Mouse (Mus musculus) cerebellum, adult 11 months (tissue): ENCODE measurements at regions not wholly inside any gene's neighbourhood (a gene's known extent, or its start where the extent isn't known, plus 50 kb on each side); places are given as distances from the start of the nearest gene placed in this dataset.

Source experiments
- DNase-seq: peaks from one replicate; pipeline ENCODE4 v3.0.0; 2022

- DNase-seq, result no peak
Observed at GRCm38 (mm10) chr3:144069979-144070540, 135.0 kb downstream of the Lmo4 start.

- no peak for DNase-seq
Observed at GRCm38 (mm10) chr3:144067016-144067415, 138.0 kb downstream of the Lmo4 start.

- no peak for DNase-seq
Observed at GRCm38 (mm10) chr3:144058106-144058505, 146.9 kb downstream of the Lmo4 start.

- DNase-seq, result no peak
Observed at GRCm38 (mm10) chr3:144050341-144050740, 154.7 kb downstream of the Lmo4 start.

- no peak for DNase-seq
Observed at GRCm38 (mm10) chr3:144049270-144049669, 155.8 kb downstream of the Lmo4 start.

- no peak for DNase-seq
Observed at GRCm38 (mm10) chr3:144044366-144044765, 160.7 kb downstream of the Lmo4 start.

GRCm38 (mm10) chr3:144041788-144042187 is 163.2 kb downstream of the Lmo4 start:
- no peak for DNase-seq

- no peak for DNase-seq
Observed at GRCm38 (mm10) chr3:144039498-144039897, 165.5 kb downstream of the Lmo4 start.

GRCm38 (mm10) chr3:144029611-144030010 is 175.4 kb downstream of the Lmo4 start:
- no peak for DNase-seq

GRCm38 (mm10) chr3:144029121-144029520 is 175.9 kb downstream of the Lmo4 start:
- DNase-seq, result no peak

GRCm38 (mm10) chr3:144027134-144027980 is 177.7 kb downstream of the Lmo4 start:
- no peak for DNase-seq

- no peak for DNase-seq
Observed at GRCm38 (mm10) chr3:144025451-144026125, 179.4 kb downstream of the Lmo4 start.

- DNase-seq, result no peak
Observed at GRCm38 (mm10) chr3:144024216-144024615, 180.8 kb downstream of the Lmo4 start.

- DNase-seq, result no peak
Observed at GRCm38 (mm10) chr3:144023058-144023457, 182.0 kb downstream of the Lmo4 start.

- no peak for DNase-seq
Observed at GRCm38 (mm10) chr3:144021969-144022368, 183.1 kb downstream of the Lmo4 start.

GRCm38 (mm10) chr3:144020189-144020940 is 184.7 kb downstream of the Lmo4 start:
- no peak for DNase-seq

- DNase-seq, result no peak
Observed at GRCm38 (mm10) chr3:144019293-144019692, 185.7 kb downstream of the Lmo4 start.

GRCm38 (mm10) chr3:144018559-144018958 is 186.5 kb downstream of the Lmo4 start:
- no peak for DNase-seq

GRCm38 (mm10) chr3:144015236-144015635 is 189.8 kb downstream of the Lmo4 start:
- DNase-seq, result no peak

- DNase-seq, result no peak
Observed at GRCm38 (mm10) chr3:144013481-144014125, 191.4 kb downstream of the Lmo4 start.

- no peak for DNase-seq
Observed at GRCm38 (mm10) chr3:144012820-144013219, 192.2 kb downstream of the Lmo4 start.

- no peak for DNase-seq
Observed at GRCm38 (mm10) chr3:144012173-144012572, 192.8 kb downstream of the Lmo4 start.
